Mouse (Mus musculus) cerebellum, adult (tissue): ENCODE measurements around the gene Trpv1.

Source experiments
- ATAC-seq: cut with Nextera tagmentation; 2 replicates; pipeline ENCODE4 v1.9.2; 2017; ENCODE audit warnings: mild to moderate bottlenecking, moderate library complexity, mixed read lengths; ENCODE audit not compliant: insufficient number of reproducible peaks, low FRiP score, low TSS enrichment

The Trpv1 gene

DNA sequence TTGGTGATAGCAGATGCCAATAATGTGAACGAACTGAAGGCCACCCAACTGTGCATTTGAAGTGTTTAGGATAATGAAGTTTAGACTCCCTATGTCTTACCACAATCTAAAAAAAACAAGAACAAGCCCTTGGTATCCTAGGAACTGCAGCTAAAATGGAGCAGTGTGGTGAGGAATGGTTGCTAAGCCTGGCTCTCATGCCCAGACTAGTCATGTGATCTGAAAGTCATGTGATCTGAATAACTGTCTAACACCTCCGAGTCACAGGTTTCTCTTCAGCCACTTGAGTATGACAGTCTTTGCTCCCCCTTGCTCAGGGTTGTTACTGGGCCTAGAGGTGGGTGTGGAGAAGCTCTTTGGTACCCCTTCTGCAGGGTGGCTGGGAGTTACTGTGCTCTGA lies 1.6 kb upstream of the Trpv1 start:
- ATAC-seq: no peak

DNA sequence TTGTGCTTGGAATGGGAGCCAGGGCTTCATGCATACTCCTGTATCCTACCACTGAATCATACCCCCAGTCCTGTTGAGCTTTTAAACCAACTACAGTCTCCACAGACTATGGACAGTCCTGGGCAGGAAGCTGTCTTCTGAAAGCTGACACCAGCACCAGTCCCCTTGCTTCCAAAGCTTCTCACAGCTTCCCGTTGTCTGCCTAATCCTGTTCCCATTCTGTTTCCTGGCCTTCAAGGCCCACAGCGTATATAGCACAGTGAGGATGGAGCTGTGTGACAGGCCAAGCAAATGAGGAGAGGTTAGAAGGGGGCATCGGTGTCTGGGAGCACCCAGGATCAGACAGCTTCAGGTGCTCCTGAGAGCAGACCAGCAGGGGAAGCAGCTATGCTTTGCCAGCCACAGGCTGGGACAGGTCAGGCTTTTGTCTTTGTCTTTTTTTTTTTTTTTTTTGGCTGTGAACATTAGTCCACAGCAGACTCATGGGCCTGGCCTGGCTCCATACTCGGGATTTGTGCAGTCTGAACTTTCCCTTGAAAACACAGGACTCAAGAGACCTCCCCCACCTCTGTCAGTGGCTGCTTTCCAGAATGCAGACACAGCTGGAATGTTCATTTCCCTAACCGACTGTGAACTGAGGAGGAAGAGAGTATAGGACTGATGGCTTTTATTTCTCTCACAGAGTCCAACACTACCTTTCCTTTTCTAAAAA lies 2.1 kb downstream of the Trpv1 start:
- ATAC-seq: no peak

DNA sequence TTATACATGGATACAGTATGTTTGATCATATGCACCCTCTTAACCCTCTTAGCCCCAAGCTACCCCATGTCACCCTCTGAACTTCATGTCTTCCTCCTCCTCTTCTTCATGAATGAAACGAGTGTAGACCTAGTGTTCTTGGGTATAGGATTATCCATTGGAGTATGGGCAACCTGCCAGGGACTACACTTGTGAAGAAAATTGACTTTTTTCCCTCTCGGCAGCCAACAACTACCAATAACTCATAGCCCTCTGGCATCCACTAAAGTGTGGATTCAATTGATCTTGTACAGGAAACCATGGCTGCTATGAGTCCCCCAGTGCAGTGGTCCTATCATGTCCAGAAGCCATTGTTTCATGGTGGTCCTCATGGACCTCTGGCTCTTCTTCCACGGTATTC lies 2.6 kb downstream of the Trpv1 start:
- no peak for ATAC-seq

DNA sequence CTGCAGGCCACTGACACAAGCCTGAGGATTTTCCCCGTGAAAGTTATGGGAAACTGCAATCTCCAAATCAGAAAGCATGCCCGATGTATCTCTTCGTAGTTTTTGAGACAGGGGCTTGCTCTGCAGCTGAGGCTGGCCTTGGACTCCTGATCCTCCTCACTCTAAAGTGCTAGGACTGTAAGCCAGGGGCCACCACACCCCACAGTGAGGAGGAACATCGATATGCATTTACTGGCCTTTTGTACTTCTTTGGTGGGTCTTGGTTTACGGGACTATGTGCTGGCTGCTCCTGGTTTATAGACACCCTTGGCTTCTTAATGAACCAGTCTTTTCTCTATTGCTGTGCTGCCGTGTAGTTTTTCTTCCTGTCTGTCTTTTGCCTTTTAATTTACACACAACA lies 8.1 kb downstream of the Trpv1 start:
- no peak for ATAC-seq

- ATAC-seq: no peak
These were observed 8.7 kb downstream of the Trpv1 start for GRCm38 (mm10) chr11:73242777-73243176.

GRCm38 (mm10) chr11:73257362-73257945 lies 23.4 kb downstream of the Trpv1 start:
- no peak for ATAC-seq

DNA sequence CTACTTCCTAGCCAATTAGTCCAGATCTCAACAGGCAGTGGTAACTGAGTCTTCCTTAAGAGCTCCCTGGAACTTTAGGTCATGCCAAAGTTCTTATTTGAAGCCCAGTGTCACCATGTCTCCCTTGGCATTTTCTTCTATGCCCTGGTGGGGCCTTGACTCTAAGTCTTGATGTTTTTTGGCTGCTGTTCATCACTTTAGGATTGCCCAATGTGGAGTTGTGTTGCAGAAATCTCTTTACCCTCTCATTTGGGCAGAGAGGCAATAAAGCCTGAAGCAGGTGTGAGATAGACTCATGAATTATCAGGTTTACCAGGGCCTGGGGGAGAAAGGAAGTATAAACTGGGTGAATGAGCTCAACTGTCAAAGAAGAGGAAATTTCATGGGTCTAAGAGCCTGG lies 24.6 kb downstream of the Trpv1 start:
- no peak for ATAC-seq

GRCm38 (mm10) chr11:73260457-73260856 lies 26.4 kb downstream of the Trpv1 start:
- no peak for ATAC-seq

GRCm38 (mm10) chr11:73261385-73261784 lies 27.3 kb downstream of the Trpv1 start:
- no peak for ATAC-seq

DNA sequence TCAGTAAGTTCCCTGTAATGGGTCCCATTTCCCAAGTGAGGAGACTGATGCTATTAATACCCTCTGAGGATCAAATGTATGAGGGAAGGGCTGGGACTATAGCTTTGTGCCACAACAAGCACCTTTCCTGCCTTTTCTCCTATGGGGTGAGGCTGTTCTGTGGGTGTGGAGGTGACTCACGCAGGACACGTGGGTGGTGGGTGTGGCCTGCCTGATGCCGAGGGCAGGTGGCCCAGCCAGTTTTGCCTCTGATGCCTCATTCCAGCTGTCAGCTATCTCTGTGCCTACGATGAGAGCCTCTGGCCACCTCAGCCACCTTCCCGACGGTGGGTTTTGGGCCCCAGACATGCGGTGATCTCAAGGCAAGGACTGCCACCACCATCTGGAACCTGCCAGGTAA lies 33.2 kb downstream of the Trpv1 start, which contains the start of gene Trpv3:
Gene Trpv3, plus strand, starts transcription at position 122 of the 400 bp plus-strand sequence.
- no peak for ATAC-seq

GRCm38 (mm10) chr11:73274821-73275220 lies 40.7 kb downstream of the Trpv1 start:
- no peak for ATAC-seq

DNA sequence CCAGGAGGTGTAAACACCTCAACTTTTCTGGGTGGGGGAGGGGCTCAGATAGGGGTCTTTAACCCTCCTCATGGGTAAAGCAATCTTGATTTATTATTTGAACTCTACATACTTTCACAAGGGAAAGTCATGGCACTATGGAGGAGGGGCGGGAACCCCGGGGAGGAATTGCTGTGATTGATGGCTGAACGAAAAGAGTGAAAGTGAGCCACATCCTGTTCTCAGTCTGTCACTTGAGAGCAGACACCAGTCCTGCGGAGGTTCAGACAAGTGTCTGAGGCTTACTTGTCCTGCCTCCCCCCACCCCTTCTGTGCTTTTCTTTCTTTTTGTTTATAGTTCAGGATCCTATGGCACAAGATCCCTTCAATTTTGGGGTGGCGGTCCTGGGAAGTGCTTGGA lies 46.6 kb downstream of the Trpv1 start:
- ATAC-seq: no peak

DNA sequence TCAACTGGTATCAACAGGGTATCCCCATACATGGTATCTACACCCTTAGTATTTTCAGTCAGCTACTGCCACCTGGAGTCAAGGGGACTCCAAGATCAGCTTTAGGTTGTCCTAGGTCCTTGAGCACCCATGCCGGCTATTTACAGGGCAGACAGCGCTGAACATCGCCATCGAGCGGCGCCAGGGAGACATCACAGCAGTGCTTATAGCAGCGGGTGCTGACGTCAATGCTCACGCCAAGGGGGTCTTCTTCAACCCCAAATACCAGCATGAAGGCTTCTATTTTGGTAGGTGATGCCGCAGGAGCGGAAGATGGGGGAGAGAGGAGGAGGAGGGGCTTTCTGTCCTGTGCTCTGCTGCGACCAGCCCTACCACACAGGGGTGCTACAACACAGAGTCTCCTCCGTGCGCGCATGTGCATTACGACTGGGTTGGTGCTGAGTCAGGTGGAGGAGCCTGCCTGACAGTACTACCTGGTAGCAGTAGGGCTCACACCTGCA lies 47.5 kb downstream of the Trpv1 start:
- peak; percentile 78 for ATAC-seq

- no peak for ATAC-seq
These were observed 49.3 kb downstream of the Trpv1 start for GRCm38 (mm10) chr11:73283369-73283768.

- ATAC-seq: no peak
These were observed 49.8 kb downstream of the Trpv1 start for GRCm38 (mm10) chr11:73283926-73284325.

DNA sequence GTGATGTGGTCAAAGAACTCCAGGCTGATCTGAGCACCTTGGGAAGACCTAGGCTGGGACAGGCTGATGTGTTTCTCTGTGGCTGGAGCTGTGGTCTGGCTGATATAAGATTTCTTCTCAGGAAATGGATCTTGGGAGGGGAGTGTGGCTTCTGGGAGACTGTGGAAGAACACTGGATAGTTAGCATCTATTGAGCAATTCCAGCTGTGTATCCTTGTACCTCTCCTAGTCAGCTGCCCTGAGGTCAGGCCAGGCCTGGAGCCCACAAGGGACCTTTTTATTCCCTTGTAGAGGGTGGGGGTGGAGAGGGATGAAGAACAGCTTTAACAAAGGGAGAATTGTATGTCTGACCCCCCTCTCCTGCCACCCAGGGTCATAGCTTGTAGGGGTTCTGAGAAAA lies 50.3 kb downstream of the Trpv1 start:
- ATAC-seq: no peak

DNA sequence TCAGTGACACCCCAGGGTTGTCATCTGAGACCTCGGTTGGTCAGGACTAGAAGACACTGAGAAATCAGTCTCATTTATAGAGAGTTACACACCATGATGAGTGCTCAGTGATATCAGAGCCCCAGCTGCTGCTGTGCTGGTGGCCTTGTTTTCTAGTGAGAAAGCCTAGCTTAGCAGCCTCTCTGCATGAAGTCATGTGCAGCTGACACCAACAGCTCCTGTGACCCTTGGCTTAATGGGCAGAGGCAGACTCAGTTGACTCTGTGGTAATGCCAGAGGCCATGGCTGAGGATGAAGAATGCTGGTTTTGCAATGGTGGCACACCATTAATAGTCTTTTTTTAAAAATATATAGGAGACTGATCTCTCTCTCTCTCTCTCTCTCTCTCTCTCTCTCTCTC lies 55.5 kb downstream of the Trpv1 start:
- ATAC-seq: no peak

- ATAC-seq: no peak
These were observed 69.0 kb downstream of the Trpv1 start for GRCm38 (mm10) chr11:73303123-73303522.
